Mouse (Mus musculus) frontal cortex, postnatal 25 days (tissue): ENCODE data around the gene March1.

Experiments
- DNase-seq, 2 experiments: peaks; one replicate each; pipeline ENCODE4 v3.0.0; 2022; ENCODE audit warnings: low spot score in 2 of 2

The March1 gene

GRCm38 (mm10) chr8:66519149-66519548 is 901.4 kb downstream of the March1 start:
- no peak for DNase-seq

- DNase-seq, result no peak
Observed at GRCm38 (mm10) chr8:66520576-66520975, 902.9 kb downstream of the March1 start.
